Mouse (Mus musculus) MEL (cell line): ENCODE data around the gene Wdfy1. TPM values are rescaled to one million over a fixed set of nuclear protein-coding genes. Genes with fewer than 3 reads are reported as not detected.

Experiments
- DNase-seq: peaks from one replicate; pipeline ENCODE4 v3.0.0; 2011; ENCODE audit warnings: low read depth, low spot score
- H3K27ac ChIP-seq: 2 replicates; pipeline ENCODE4 v1.5.1; 2012; ENCODE audit warnings: low read depth, mild to moderate bottlenecking, control low read depth, low read length, moderate library complexity; ENCODE audit not compliant: control insufficient read depth
- H3K27me3 ChIP-seq, 2 experiments: fragments of 150-350 bp in 1 of 2; sonication (generic) in 1 of 2; 2 replicates each; pipeline ENCODE4 v1.6.1; 2012; ENCODE audit warnings: low read length in 2 of 2, mild to moderate bottlenecking in 2 of 2, improper control_type of control experiment in 1 of 2, moderate library complexity in 1 of 2; ENCODE audit not compliant: insufficient read depth in 2 of 2, control insufficient read depth in 1 of 2
- H3K36me3 ChIP-seq, 2 experiments: 2 replicates each; pipeline ENCODE4 v1.6.1; 2012 to 2014; ENCODE audit warnings: low read length in 2 of 2, improper control_type of control experiment in 1 of 2, inconsistent platforms in 1 of 2, mild to moderate bottlenecking in 1 of 2; ENCODE audit not compliant: insufficient read depth in 2 of 2, control insufficient read depth in 1 of 2
- H3K4me1 ChIP-seq, 2 experiments: fragments of 150-350 bp in 1 of 2; sonication (generic) in 1 of 2; 2 replicates each; pipeline ENCODE4 v1.6.1; 2012; ENCODE audit warnings: low read length in 2 of 2, improper control_type of control experiment in 1 of 2, mild to moderate bottlenecking in 1 of 2; ENCODE audit not compliant: insufficient read depth in 2 of 2, control insufficient read depth in 1 of 2
- H3K4me3 ChIP-seq, 2 experiments: fragments of 150-350 bp in 1 of 2; sonication (generic) in 1 of 2; 2 replicates each; pipeline ENCODE4 v1.5.1; 2012; ENCODE audit warnings: low read depth in 2 of 2, low read length in 2 of 2, mild to moderate bottlenecking in 2 of 2, moderate library complexity in 2 of 2, control low read depth in 1 of 2, improper control_type of control experiment in 1 of 2; ENCODE audit not compliant: control insufficient read depth in 1 of 2, insufficient read depth in 1 of 2
- H3K79me2 ChIP-seq: 2 replicates; pipeline ENCODE4 v1.6.1; 2012; ENCODE audit warnings: mild to moderate bottlenecking, low read length, moderate library complexity; ENCODE audit not compliant: control insufficient read depth, poor library complexity, insufficient read depth
- H3K9ac ChIP-seq: 2 replicates; pipeline ENCODE4 v1.6.1; 2012; ENCODE audit warnings: low read depth, mild to moderate bottlenecking, control low read depth, low read length, moderate library complexity; ENCODE audit not compliant: control insufficient read depth, poor library complexity, severe bottlenecking
- H3K9me3 ChIP-seq: fragments of 150-350 bp; sonication (generic); replicated peaks from 2 replicates; pipeline ENCODE4 v1.6.1; 2012; ENCODE audit warnings: mild to moderate bottlenecking, low read length, improper control_type of control experiment, moderate library complexity; ENCODE audit not compliant: insufficient read depth
- CHD1 ChIP-seq: IDR thresholded peaks from 2 replicates; pipeline ENCODE4 v1.6.1; 2012; ENCODE audit warnings: low read depth, mild to moderate bottlenecking, inconsistent platforms, low read length, improper control_type of control experiment
- CTCF ChIP-seq, 3 experiments: IDR thresholded peaks in 2 of 3; conservative IDR thresholded peaks in 1 of 3; 2 replicates each; pipeline ENCODE4 v1.5.1; 2011 to 2012; ENCODE audit warnings: low read length in 3 of 3, low read depth in 2 of 3, mild to moderate bottlenecking in 2 of 3, improper control_type of control experiment in 1 of 3, inconsistent platforms in 1 of 3, mixed read lengths in 1 of 3, moderate library complexity in 1 of 3; ENCODE audit not compliant: control insufficient read depth in 1 of 3, insufficient read depth in 1 of 3, poor library complexity in 1 of 3, severe bottlenecking in 1 of 3
- ELF1 ChIP-seq: IDR thresholded peaks from 2 replicates; pipeline ENCODE4 v1.6.1; 2014; ENCODE audit warnings: low read depth, mild to moderate bottlenecking, inconsistent platforms, low read length, improper control_type of control experiment, moderate library complexity
- ETS1 ChIP-seq: IDR thresholded peaks from 2 replicates; pipeline ENCODE4 v1.6.1; 2012; ENCODE audit warnings: low read depth, mild to moderate bottlenecking, inconsistent platforms, low read length, improper control_type of control experiment, moderate library complexity
- JUND ChIP-seq: IDR thresholded peaks from 2 replicates; pipeline ENCODE4 v1.6.1; 2011; ENCODE audit warnings: low read depth, mild to moderate bottlenecking, improper control_type of control experiment, low read length
- MAFK ChIP-seq: IDR thresholded peaks from 2 replicates; pipeline ENCODE4 v1.6.1; 2011; ENCODE audit warnings: low read depth, mild to moderate bottlenecking, low read length, improper control_type of control experiment, borderline replicate concordance
- MEF2A ChIP-seq: IDR thresholded peaks from 2 replicates; pipeline ENCODE4 v1.6.1; 2014; ENCODE audit warnings: low read depth, mild to moderate bottlenecking, inconsistent platforms, low read length, improper control_type of control experiment; ENCODE audit not compliant: poor library complexity, insufficient replicate concordance, severe bottlenecking; ENCODE audit errors: extremely low read depth
- MXI1 ChIP-seq: IDR thresholded peaks from 2 replicates; pipeline ENCODE4 v1.6.1; 2011; ENCODE audit warnings: mild to moderate bottlenecking, low read depth, low read length, improper control_type of control experiment
- MYC ChIP-seq: IDR thresholded peaks from 2 replicates; pipeline ENCODE4 v1.6.1; 2011; ENCODE audit warnings: low read depth, mild to moderate bottlenecking, low read length, improper control_type of control experiment, moderate library complexity
- NELFE ChIP-seq: IDR thresholded peaks from 2 replicates; pipeline ENCODE4 v1.6.1; 2011; ENCODE audit warnings: low read depth, low read length, improper control_type of control experiment
- NRF1 ChIP-seq: IDR thresholded peaks from 2 replicates; pipeline ENCODE4 v1.6.1; 2014; ENCODE audit warnings: low read depth, mild to moderate bottlenecking, inconsistent platforms, low read length, improper control_type of control experiment, moderate library complexity; ENCODE audit not compliant: poor library complexity, insufficient read depth, severe bottlenecking
- POLR2AphosphoS5 ChIP-seq: IDR thresholded peaks from 2 replicates; pipeline ENCODE4 v1.6.1; 2012; ENCODE audit warnings: low read depth, borderline replicate concordance, mild to moderate bottlenecking, inconsistent platforms, low read length, moderate library complexity, mixed read lengths
- RCOR1 ChIP-seq: IDR thresholded peaks from 2 replicates; pipeline ENCODE4 v1.6.1; 2012; ENCODE audit warnings: low read depth, mild to moderate bottlenecking, inconsistent platforms, low read length, improper control_type of control experiment
- SIN3A ChIP-seq: IDR thresholded peaks from 2 replicates; pipeline ENCODE4 v1.6.1; 2012; ENCODE audit warnings: low read length, improper control_type of control experiment, inconsistent platforms
- TAL1 ChIP-seq: IDR thresholded peaks from 2 replicates; pipeline ENCODE4 v1.6.1; 2012; ENCODE audit warnings: mild to moderate bottlenecking, inconsistent platforms, low read length, moderate library complexity, mixed read lengths
- TBP ChIP-seq: IDR thresholded peaks from 2 replicates; pipeline ENCODE4 v1.8.0; 2011; ENCODE audit warnings: low read depth, low read length, improper control_type of control experiment
- TCF12 ChIP-seq: IDR thresholded peaks from 2 replicates; pipeline ENCODE4 v1.6.1; 2014; ENCODE audit warnings: low read depth, mild to moderate bottlenecking, inconsistent platforms, low read length, improper control_type of control experiment, moderate library complexity
- USF2 ChIP-seq, 2 experiments: IDR thresholded peaks; 2 replicates each; pipeline ENCODE4 v1.6.1; 2011 to 2012; ENCODE audit warnings: improper control_type of control experiment in 2 of 2, low read length in 2 of 2, borderline replicate concordance in 1 of 2, inconsistent platforms in 1 of 2, low read depth in 1 of 2, mild to moderate bottlenecking in 1 of 2; ENCODE audit not compliant: insufficient read depth in 1 of 2
- ZC3H11A ChIP-seq: IDR thresholded peaks from 2 replicates; pipeline ENCODE4 v1.6.1; 2012; ENCODE audit warnings: low read depth, mild to moderate bottlenecking, inconsistent platforms, low read length, improper control_type of control experiment
- polyA plus RNA-seq, 2 experiments: library from polyadenylated mRNA; stranded (reverse) in 1 of 2; unstranded in 1 of 2; fragments of >175 nt in 1 of 2; fragments of >200 nt in 1 of 2; gene quantifications; 2 replicates each; pipeline versions ENCODE4 v1.2.1 to v1.2.4; 2012; ENCODE audit warnings: low replicate concordance in 2 of 2, low read depth in 1 of 2; ENCODE audit not compliant: insufficient read length in 2 of 2, insufficient read depth in 1 of 2, missing spikeins in 1 of 2
- total RNA-seq: library from RNA; depleted of rRNA; stranded (reverse); fragments of 300-350 nt; gene quantifications from 2 replicates; pipeline ENCODE4 v1.2.3, GENCODE M21; 2012

Wdfy1 gene
- total and polyA plus RNA-seq, 3 experiments, result 17.6 to 25.0 TPM; not detected in 1

GRCm38 (mm10) chr1:79823951-79824633 lies 48.1 kb upstream of the Wdfy1 start:
- Histone ChIP-seq H3K27ac (no peak overlapping the region), H3K4me3 (peak overlapping the region; percentile 51 to 85), H3K4me1 (peaks cover 0 to 7% of the 10 kb centered on the region in 2 experiments; a peak in 1 of 4 replicates), H3K79me2 (no peaks in the 10 kb centered on the region)
- DNase-seq, result peak; percentile 17
- no peak for TF ChIP-seq TAL1
- TF ChIP-seq ETS1, result no peak
- no peak for TF ChIP-seq RCOR1
- no peak for TF ChIP-seq MYC
- TF ChIP-seq JUND, result no peak
- TF ChIP-seq, all 39 proteins: peak for 0
- no peaks in the 10 kb centered on the region for H3K9me3 ChIP-seq
- H3K9ac ChIP-seq, result no peak overlapping the region
- H3K27me3 ChIP-seq, result no peaks in the 10 kb centered on the region
- no peaks in the 10 kb centered on the region; a peak in 1 of 4 replicates for H3K36me3 ChIP-seq

GRCm38 (mm10) chr1:79822806-79823525 lies 47.0 kb upstream of the Wdfy1 start:
- no peak overlapping the region for H3K4me3 ChIP-seq
- no peaks in the 10 kb centered on the region for H3K9me3 ChIP-seq
- no peak overlapping the region for H3K9ac ChIP-seq
- no peaks in the 10 kb centered on the region for H3K79me2 ChIP-seq
- no peak for TF ChIP-seq TBP
- TF ChIP-seq SIN3A, result no peak
- TF ChIP-seq NELFE, result no peak
- no peak for TF ChIP-seq USF2 (IDR thresholded peaks at IDR 0.05; ENCODE audit: borderline replicate concordance in 1 of 2, insufficient read depth in 1 of 2, low read depth in 1 of 2, low read length in 2 of 2)
- no peak for TF ChIP-seq MAFK
- TF ChIP-seq POLR2AphosphoS5, result no peak
- no peak for TF ChIP-seq JUND
- TF ChIP-seq MXI1, result no peak
- TF ChIP-seq TCF12, result no peak
- TF ChIP-seq ZC3H11A, result no peak
- TF ChIP-seq ETS1, result no peak
- no peak for TF ChIP-seq TAL1
- TF ChIP-seq NRF1, result no peak
- no peak for TF ChIP-seq CHD1
- TF ChIP-seq MEF2A, result no peak
- TF ChIP-seq ELF1, result no peak
- TF ChIP-seq MYC, result no peak
- TF ChIP-seq CTCF (IDR thresholded peaks at IDR 0.05 in 2 of 3, conservative IDR thresholded peaks at IDR 0.05 in 1 of 3; ENCODE audit: control insufficient read depth in 1 of 3, insufficient read depth in 1 of 3, low read depth in 2 of 3, low read length in 3 of 3, poor library complexity in 1 of 3, severe bottlenecking in 1 of 3), result no peak
- no peak overlapping the region for H3K27ac ChIP-seq
- H3K36me3 ChIP-seq, result no peaks in the 10 kb centered on the region; a peak in 1 of 4 replicates
- DNase-seq, result no peak
- no peaks in the 10 kb centered on the region for H3K27me3 ChIP-seq
- H3K4me1 ChIP-seq, result peaks cover 0 to 7% of the 10 kb centered on the region in 2 experiments; a peak in 1 of 4 replicates
